Comparison of ENCODE assay signal across 20 mouse cellular contexts in genomic region chr17:14312440-14312839, GRCm38 (mm10). TPM values are rescaled to one million over a fixed set of nuclear protein-coding genes. Genes with fewer than 3 reads are reported as not detected.
A peak's percentile ranks its signal among the peaks of the same experiment; 100 is the strongest.
DNase-seq lines count a peak whose midpoint lies in the region.
"Had no signal": no experiment of that assay in that cellular context is flagged by ENCODE, and none has a peak within 500 bp of the region (broad histone marks: within the 10 kb centered on the region; RNA-seq: fewer than 3 reads in every experiment).

No protein-coding gene starts in this region.

- DNase-seq in left cerebral cortex, adult 18-20 months (ENCODE audit: low spot score in 2 of 2), result peak; percentile 8 to 16
- DNase-seq in left cerebral cortex, adult 11 months (ENCODE audit: low spot score), result no peak
- DNase-seq in right cerebral cortex, adult 2 months (ENCODE audit: low spot score in 2 of 2), result peak; percentile 21 to 26
- DNase-seq in right cerebral cortex, postnatal 4 days, result no peak
- peak; percentile 68 for DNase-seq in Muller cell, postnatal 12 days (ENCODE audit: inconsistent ontology term)
- peak; percentile 35 for DNase-seq in fibroblast of lung, adult 2 months (ENCODE audit: low read depth)
- DNase-seq in adrenal gland, adult (ENCODE audit: inconsistent age in 2 of 2, low spot score in 1 of 2), result no peak
- no peak for DNase-seq in thymus, postnatal 10 days (ENCODE audit: low spot score in 2 of 2)
- DNase-seq: adrenal gland, adult 8-10 months; cerebellum, adult 8-10 months; cerebellum, postnatal 36 days; gastrocnemius, postnatal 10 days; kidney, adult 8-10 months; kidney, postnatal 4 days; liver; lung, embryonic 14.5 days; lung, postnatal 14 days; retina, postnatal 1 day; thymus, postnatal 14 days had no signal

RNA-seq across cellular contexts. Expression of gene Smoc2, which starts 33.1 kb away (rescaled TPM):
- total RNA-seq in left cerebral cortex, adult 18-20 months (2021), result 10 to 100 TPM; 15.6 to 18.3 TPM
- total RNA-seq: MEL had no signal

Comparison
In these comparisons a context has a peak if more than half of its experiments do, and no peak if none do; other contexts are left out.
1. DNase-seq: peak in left cerebral cortex, adult 18-20 months (2 of 2), right cerebral cortex, adult 2 months (2 of 2), Muller cell, postnatal 12 days (single experiment) and fibroblast of lung, adult 2 months (single experiment); none in left cerebral cortex, adult 11 months (single experiment), right cerebral cortex, postnatal 4 days (single experiment), adrenal gland, adult (0 of 2) and thymus, postnatal 10 days (0 of 2).